Mouse (Mus musculus): ENCODE results near the gene Ptprk.

- TF ChIP-seq CTCF (IDR thresholded peaks at IDR 0.05; ENCODE audit: low read depth) (no peak), EP300 (IDR thresholded peaks at IDR 0.05; ENCODE audit: low read depth) (no peak)
Measured at GRCm38 (mm10) chr10:28116982-28117381, 42.4 kb downstream of the Ptprk start.
